Mouse (Mus musculus): ENCODE measurements at regions not wholly inside any gene's neighbourhood (a gene's known extent, or its start where the extent isn't known, plus 50 kb on each side); places are given as distances from the start of the nearest gene placed in this dataset.

DNA sequence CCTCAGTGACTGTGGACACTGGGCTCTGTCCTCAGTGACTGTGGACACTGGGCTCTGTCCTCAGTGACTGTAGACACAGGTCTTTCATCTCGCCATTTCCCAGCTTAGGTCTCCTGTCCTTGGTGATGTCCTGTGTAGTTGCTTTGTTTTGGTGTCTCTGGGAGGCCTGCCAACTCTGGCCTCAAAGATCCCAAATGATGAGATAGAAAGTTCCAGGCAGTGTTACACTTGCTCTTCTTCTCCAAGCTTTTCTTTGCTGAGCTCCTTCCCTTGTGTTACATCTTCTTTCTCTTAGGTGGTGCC, 71.0 kb upstream of the Ifne start:
- intact Hi-C loops (cut with DNase I) = loop anchor here (5.0 kb wide), 1 partner anchor 176 kb away; no protein-coding TSS in a partner anchor
- DNase-seq (ENCODE audit: low spot score) = no peak

DNA sequence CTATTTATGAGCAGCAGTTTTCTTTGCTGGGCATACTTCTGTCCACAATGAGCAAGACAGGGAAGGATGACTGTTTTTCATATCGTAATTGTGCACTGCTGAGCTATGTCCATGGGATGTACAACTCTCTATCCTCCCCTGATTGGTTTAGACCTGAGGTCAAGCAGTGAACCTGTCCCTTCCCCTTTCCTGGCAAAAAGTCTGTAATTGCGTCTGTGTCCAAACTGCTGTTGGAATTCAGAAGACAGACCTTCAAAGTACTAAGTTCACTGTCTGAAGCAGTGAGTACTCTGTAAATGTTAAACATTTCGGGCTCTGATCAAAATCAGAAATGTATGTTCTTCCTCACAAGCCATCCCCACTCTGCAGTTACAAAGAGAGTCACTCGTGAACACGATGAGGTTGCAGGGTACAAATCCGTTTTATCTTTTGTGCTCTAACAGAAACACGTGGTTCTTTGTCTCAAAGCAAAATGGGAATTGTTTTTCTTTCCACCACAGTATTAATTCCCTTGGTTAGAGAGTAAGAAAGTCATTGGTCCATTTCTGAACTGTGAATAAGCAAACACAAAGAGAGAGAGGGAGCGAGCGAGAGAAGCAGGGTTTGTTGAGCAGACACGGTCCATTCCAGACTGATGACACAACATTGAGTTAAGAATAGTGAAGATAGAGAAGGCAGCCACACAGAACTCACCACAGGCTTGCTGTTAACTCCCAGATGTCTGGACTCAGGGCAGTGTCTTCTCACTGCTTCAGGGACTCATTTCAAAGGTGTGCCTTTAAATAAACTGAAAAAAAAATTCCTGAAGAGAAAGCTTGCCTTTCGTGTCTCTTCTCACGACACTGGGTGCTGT, 70.4 kb upstream of the Ifne start:
- intact Hi-C loops (cut with DNase I) = loop anchor here (5.0 kb wide), 1 partner anchor 177 kb away; no protein-coding TSS in a partner anchor
- DNase-seq (ENCODE audit: low spot score) = no peak

DNA sequence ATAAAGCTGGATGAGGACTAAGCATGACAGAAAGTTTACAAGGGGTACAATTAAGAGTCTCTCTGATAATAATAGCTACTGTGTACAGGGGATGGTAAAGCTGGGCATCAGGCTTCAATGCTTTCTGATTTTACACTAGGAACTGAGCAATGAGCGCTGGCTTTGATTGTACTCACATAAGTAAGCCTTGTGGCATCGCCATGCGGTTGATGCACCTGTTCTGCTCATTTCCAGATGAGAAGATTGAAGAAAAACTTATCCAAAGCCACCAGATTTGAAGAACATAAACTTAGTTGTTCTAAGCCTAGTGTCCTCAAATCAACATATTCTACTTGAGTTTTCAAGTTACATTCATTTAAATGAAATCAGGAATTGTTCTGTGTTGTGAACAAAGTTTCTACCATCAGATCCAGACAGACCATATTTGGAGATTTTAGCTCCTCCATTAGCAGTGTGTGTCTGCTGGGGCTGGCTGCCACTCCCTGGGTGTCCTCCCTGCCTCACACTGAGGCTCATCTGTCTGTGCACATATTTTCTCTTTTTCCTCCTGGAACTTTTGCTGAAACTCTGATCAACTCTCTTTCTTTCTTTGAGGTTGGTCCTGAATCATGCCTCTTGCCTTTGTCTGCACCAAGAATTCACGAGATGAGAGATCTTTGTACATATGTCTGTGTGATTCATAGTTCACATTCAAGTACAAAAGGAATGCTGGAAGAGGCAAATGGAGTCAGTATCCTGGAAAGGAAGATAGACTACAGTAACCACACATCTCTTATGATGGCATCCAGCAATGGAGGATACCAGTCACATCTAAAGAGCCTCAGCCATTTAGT, 68.2 kb upstream of the Ifne start:
- intact Hi-C loops (cut with DNase I) = no loop called here

DNA sequence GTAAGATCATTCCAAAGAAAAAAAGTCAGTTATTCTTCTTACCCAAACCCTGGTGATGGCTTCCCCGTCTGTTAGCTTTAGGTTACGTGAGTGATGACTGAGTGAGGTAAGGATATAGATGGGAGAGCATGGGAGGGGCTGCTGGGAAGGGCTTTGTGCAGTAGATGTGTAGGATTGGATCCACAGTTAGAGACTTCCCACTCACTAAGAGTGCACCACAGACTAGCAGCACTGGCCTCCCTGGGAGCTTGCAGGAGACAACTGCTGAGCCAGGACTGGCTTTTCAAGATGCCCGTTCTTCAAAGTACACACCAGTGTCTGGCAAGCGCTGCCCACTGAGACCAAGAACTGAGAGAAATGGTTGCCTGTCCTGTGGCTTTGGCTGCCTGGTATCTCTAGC, 62.0 kb upstream of the Ifne start:
- intact Hi-C loops (cut with DNase I) = no loop called here
- DNase-seq (ENCODE audit: low spot score) = no peak

More for the DNA sequence above, 68.2 kb upstream of the Ifne start:
- no peak for DNase-seq (ENCODE audit: low spot score)

DNA sequence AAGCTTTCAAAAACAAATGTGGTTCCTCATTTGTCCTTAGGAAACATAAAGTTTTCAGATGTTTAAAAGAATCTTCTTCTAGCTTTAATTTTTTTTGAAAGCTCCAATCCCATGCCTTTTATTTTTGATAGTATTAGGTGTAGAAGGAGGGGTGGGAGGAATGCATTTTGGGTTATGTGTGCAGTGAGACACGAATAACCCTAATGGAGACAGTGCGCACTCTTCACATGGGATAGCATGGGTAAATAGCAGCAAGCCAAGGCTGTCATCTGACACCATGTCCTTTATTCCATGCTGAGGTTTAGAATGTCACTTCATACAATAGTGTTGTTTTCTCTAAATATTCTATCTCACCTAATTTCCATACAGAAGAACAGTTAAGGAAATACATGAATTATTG, 60.7 kb upstream of the Ifne start:
- intact Hi-C loops (cut with DNase I) = no loop called here
- DNase-seq (ENCODE audit: low spot score) = no peak

DNA sequence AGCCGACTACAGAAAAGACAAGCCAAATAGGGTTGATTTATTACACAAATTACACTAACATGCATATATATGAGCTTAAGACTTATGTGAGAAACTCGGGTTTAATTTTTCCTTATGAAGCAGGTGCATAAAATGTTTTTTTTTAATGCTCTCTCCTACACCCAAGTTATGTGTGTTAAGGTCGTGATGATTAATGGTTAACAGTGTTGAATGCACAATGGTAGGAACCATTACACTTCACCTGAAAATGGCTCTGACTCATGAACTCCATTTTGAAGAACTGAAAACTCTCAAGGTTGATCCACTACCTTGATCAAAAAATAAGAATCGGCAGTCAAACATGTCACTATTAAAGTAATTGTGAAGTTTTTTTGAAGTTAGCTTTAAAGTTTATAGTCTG, 59.4 kb upstream of the Ifne start:
- intact Hi-C loops (cut with DNase I) = loop anchor here (2.0 kb wide), 1 partner anchor 189 kb away; no protein-coding TSS in a partner anchor
- DNase-seq (ENCODE audit: low spot score) = no peak

DNA sequence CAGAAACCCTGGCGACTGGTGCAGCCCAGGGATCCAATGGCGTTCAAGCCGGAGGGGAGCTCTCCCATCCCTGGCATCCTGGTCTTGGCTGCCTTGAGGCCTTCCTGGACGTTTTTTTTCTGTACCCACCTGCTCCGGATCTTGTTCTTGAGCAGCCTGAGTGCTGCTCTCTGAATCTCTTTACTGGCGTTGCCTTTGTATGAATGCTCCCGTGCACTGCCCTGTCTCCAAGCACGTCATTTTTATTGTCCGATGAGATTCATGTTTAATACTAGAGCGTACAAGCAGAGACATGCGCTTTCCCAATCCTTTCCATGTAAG, 58.7 kb upstream of the Ifne start:
- DNase-seq (ENCODE audit: low spot score) = no peak
- intact Hi-C loops (cut with DNase I) = loop anchor here (2.0 kb wide), 1 partner anchor 190 kb away; no protein-coding TSS in a partner anchor

DNA sequence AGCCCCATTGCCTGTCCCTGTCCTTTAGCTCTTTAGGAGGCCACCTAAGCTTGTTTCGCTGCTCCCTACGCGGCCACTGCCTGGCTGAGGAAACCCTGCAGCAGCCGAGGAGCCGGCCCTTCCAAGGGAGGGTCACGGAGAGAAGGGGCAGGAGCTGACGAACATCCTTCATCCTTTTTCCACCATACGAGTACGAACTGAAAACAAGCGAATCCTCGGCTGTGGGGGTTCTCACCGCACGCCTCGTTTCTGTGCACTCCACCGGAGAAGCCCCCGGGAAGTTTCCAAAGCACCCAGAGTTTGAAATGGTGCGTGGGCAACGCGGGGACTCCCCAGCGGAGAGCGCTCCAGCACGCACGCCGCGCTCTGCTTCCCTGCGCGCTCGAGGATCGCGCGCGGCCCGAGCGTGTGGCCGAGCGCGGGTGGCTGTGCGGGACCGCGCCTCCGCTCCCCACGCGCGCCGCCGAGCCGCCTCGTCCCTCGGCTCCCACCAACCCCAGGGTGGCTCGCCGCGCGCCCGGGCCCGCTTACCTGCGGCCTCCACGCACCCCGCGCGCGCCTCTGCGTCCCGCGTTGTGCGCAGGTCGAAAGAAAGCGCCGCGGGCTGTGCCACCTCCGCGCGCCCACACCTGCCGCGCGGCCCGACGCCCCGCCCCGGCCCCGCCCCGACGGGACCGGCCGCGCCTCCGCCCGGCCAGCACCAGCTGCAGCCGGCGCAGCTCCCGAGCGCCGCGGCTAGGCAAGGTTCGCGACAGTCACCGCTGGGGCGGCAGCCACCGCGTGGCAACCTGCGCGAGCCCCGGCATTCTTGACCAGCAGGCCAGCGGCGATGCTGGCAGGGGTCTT, 58.1 kb upstream of the Ifne start:
- no peak for DNase-seq (ENCODE audit: low spot score)
- intact Hi-C loops (cut with DNase I) = loop anchor here (2.0 kb wide), 2 partner anchors 65 to 191 kb away; no protein-coding TSS in a partner anchor

DNA sequence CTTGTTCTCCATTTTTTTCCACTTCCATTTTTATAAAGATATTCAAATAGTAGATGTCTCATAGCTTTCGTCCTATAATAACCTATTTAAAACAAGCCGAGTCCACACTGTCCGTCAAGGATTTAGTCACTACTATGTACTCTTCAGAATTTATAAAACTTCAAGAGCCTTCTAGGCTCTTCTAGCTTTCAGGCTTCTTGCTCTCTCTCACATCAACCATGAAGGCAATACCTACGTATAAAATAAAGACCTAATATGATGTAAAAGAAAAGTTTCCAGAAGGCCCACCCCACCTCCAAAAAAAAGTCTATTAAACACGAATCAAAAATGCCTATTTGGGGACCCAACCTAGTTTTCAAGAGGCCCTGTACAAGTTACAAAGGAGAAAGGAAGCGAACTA, 57.0 kb upstream of the Ifne start:
- intact Hi-C loops (cut with DNase I) = loop anchor here (2.0 kb wide), 1 partner anchor 64 kb away; no protein-coding TSS in a partner anchor
- no peak for DNase-seq (ENCODE audit: low spot score)

DNA sequence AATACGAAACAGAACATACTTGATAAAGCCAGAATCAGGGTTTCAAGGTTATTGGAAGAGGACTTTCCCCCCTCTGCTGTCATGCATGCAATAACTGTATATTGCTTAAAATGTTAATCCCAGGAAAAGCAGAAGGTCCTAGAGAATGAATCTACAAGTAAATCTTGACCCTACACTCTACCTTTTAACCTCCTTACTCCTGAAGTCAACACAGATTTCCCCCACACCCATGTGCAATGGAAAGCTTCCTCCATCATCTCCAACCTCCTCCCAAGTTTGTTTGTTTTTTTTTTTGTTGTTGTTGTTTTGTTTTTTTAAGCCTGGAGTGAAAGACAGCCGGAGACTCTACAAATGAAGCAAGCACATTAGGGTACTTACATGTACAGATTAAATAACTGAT, 55.9 kb upstream of the Ifne start:
- intact Hi-C loops (cut with DNase I) = loop anchor here (2.0 kb wide), 1 partner anchor 63 kb away; no protein-coding TSS in a partner anchor
- no peak for DNase-seq (ENCODE audit: low spot score)

DNA sequence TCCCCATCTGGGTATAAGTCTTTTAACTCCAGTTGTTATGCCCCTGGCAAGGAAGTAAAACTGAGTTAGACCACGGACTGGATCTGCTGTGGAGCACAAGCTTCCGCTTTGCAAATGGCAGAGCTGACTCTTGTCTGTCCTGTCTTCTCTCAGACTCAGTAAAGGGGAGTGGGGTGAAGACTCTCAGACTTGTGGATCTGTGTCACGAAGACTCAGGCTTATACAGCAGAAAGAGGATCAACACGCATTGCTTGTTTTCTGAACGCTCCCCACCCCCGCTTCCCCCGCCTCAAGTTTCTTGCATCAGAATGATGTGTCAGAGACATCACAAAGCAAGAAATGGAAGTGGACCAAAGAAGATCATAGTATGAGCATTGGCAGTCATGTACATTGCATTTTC, 55.3 kb upstream of the Ifne start:
- no peak for DNase-seq (ENCODE audit: low spot score)
- intact Hi-C loops (cut with DNase I) = no loop called here

DNA sequence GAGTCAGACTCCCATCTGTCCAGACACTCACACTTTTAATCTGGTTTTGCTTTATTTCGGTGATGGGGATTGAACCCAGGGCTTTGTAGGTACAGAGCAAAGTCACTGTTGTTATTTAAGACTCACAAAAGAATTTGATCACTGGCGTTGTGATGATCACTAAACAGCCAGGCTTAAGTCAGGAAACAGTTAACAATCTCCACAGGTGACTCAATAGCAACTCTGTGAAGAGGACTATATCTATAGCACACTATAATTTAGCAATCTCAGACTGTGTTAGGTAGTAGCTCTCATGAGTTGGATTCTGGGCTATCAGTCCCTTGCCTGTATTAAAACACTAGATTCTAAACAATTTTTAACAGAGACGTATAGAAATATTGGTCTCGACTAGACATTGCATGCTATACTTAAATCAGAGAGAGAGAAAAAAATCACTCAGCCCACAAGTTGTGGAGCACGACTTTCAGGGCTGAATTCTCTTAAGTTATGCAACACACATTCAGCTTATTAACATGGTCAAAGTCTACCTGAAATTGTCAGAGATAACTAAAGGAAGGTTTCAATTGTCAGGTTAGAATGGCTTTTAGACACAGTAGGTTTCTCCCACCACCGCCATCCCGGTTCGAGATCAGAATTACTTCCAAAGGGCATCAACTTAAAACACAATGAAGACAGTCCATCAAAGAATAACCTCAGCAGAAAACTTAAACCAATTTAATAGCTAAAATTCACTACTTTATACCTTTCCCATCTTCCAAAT, 54.4 kb upstream of the Ifne start:
- DNase-seq (ENCODE audit: low spot score) = no peak
- intact Hi-C loops (cut with DNase I) = no loop called here

DNA sequence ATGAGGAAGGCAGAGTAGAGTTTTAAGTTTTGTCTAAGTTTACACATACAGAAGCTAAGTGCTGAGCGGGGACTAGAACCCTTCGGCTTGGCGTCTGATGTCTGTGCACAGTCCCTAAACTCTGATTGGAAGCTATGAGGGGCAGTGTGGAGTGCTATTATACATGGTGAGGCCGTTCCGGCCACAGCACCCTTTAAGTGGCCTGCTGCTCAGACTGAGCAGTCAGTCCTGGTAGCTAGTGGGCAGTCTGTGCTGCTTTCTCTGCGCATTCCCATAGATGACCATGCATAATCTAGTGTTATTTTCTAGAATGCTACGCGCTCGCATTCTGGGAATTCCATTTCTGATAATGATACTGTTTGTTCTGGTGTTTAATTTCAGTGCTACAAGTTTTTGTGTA, 51.2 kb upstream of the Ifne start:
- intact Hi-C loops (cut with DNase I) = no loop called here
- DNase-seq (ENCODE audit: low spot score) = no peak
